In the genomic region with DNA sequence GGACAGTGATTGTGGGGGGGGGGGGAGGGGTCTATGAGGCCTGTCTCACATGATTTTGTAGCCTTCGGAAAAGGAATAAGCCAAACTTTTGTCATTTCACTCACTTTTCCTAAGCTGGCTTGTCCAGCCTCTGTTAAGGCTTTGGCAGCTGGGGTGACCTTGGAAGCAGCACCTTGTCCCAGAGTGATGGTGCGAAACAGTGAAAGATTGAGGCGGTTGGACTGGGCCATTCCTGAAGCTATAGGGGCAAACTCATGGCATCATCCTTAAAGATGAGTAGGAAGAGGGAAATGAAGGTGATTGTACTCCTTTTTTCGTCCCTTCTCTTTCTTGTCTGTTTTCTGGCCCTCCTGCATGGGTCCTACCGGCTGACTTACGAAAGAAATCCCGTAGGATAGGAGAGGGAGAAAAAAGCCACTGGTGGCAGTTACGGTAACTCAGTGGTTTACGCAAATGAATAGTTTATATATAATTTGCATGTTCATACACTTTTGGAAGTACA, we compare ENCODE assay signal across 8 mouse cellular contexts. TPM values are rescaled to one million over a fixed set of nuclear protein-coding genes. Genes with fewer than 3 reads are reported as not detected.
A peak's percentile ranks its signal among the peaks of the same experiment; 100 is the strongest.
DNase-seq lines count a peak whose midpoint lies in the region; ATAC-seq and TF ChIP-seq lines count a peak whose summit lies in the region.

No protein-coding gene starts in this region.

- no peaks in the 10 kb centered on the region for H3K27me3 ChIP-seq in embryonic facial prominence, embryonic 13.5 days
- no peaks in the 10 kb centered on the region for H3K27me3 ChIP-seq in intestine, embryonic 16.5 days (replicated peaks; ENCODE audit: control insufficient read depth, insufficient read depth, low read length)
- no peaks in the 10 kb centered on the region for H3K27me3 ChIP-seq in neural tube, embryonic 13.5 days

- H3K27ac ChIP-seq in left cerebral cortex, adult 2 months, result peak overlapping the region; percentile 69
- H3K27ac ChIP-seq in embryonic facial prominence, embryonic 13.5 days, result peak overlapping the region; percentile 48; the same call in 1 of the 2 replicates
- H3K27ac ChIP-seq in intestine, embryonic 16.5 days (ENCODE audit: low read length), result peak overlapping the region; percentile 35; the same call in 1 of the 2 replicates
- no peak overlapping the region for H3K27ac ChIP-seq in neural tube, embryonic 13.5 days (replicated peaks)

- H3K4me1 ChIP-seq in embryonic facial prominence, embryonic 13.5 days, result peaks cover 13% of the 10 kb centered on the region
- H3K4me1 ChIP-seq in intestine, embryonic 16.5 days (ENCODE audit: control insufficient read depth, insufficient read depth, low read length), result peaks cover 8% of the 10 kb centered on the region; the same call in 1 of the 2 replicates
- peaks cover 22% of the 10 kb centered on the region for H3K4me1 ChIP-seq in neural tube, embryonic 13.5 days (replicated peaks)

- H3K4me3 ChIP-seq in left cerebral cortex, adult 2 months, result peak overlapping the region; percentile 88
- H3K4me3 ChIP-seq in embryonic facial prominence, embryonic 13.5 days, result peak overlapping the region; percentile 85
- peak overlapping the region; percentile 69 for H3K4me3 ChIP-seq in intestine, embryonic 16.5 days (ENCODE audit: low read length)
- H3K4me3 ChIP-seq in neural tube, embryonic 13.5 days, result peak overlapping the region; percentile 87

- DNase-seq in left cerebral cortex, adult 2 months (ENCODE audit: extremely low spot score in 1 of 2, low spot score in 2 of 2), result no peak
- DNase-seq in left cerebral cortex, postnatal 4 days, result no peak
- DNase-seq in gastrocnemius, postnatal 14 days, result no peak
- no peak for DNase-seq in adrenal gland, postnatal 4 days (ENCODE audit: low spot score in 2 of 2)
- no peak for DNase-seq in kidney, adult 11 months

- H3K4me2 ChIP-seq in embryonic facial prominence, embryonic 13.5 days, result peak overlapping the region; percentile 80
- peak overlapping the region; percentile 64 for H3K4me2 ChIP-seq in intestine, embryonic 16.5 days (ENCODE audit: low read depth, low read length)
- H3K4me2 ChIP-seq in neural tube, embryonic 13.5 days, result peak overlapping the region; percentile 82

- peak; percentile 23; the same call in 1 of the 2 replicates for ATAC-seq in embryonic facial prominence, embryonic 13.5 days (ENCODE audit: insufficient number of reproducible peaks, insufficient read depth, low FRiP score, low TSS enrichment, low read depth)
- peak; percentile 48 for ATAC-seq in intestine, embryonic 16.5 days
- ATAC-seq in neural tube, embryonic 13.5 days (ENCODE audit: low read depth), result peak; percentile 36

- peaks cover 10% of the 10 kb centered on the region for H3K36me3 ChIP-seq in embryonic facial prominence, embryonic 13.5 days
- no peaks in the 10 kb centered on the region for H3K36me3 ChIP-seq in intestine, embryonic 16.5 days (ENCODE audit: control insufficient read depth, insufficient read depth, low read length)
- H3K36me3 ChIP-seq in neural tube, embryonic 13.5 days, result peaks cover 10% of the 10 kb centered on the region; the same call in 1 of the 2 replicates

- 18% methylated on average over 9 of the region's 9 CpGs for WGBS in embryonic facial prominence, embryonic 13.5 days
- WGBS in intestine, embryonic 16.5 days, result 16% methylated on average over 9 of the region's 9 CpGs
- WGBS in neural tube, embryonic 13.5 days, result 22% methylated on average over 9 of the region's 9 CpGs

- H3K9ac ChIP-seq in embryonic facial prominence, embryonic 13.5 days, result peak overlapping the region; percentile 94
- peak overlapping the region; percentile 63 for H3K9ac ChIP-seq in intestine, embryonic 16.5 days (ENCODE audit: low read depth, low read length)
- H3K9ac ChIP-seq in neural tube, embryonic 13.5 days, result peak overlapping the region; percentile 96

- intact Hi-C loops in left cerebral cortex, adult 2 months (cut with DNase I), result loop anchor here (1.0 to 2.0 kb wide), 2 partner anchors 20 to 23 kb away; partner anchors contain the start of gene Rfx5
- intact Hi-C loops in left cerebral cortex, postnatal 4 days (cut with DNase I), result no loop called here
- intact Hi-C loops in gastrocnemius, postnatal 14 days (cut with DNase I; ENCODE audit: low total_unique reads), result no loop called here

- H3K9me3 ChIP-seq in embryonic facial prominence, embryonic 13.5 days, result no peaks in the 10 kb centered on the region
- H3K9me3 ChIP-seq in intestine, embryonic 16.5 days (ENCODE audit: control insufficient read depth, low read length), result no peaks in the 10 kb centered on the region
- H3K9me3 ChIP-seq in neural tube, embryonic 13.5 days, result no peaks in the 10 kb centered on the region

- TF ChIP-seq CTCF in left cerebral cortex, adult 2 months (IDR thresholded peaks at IDR 0.05), result no peak

RNA-seq across cellular contexts. Expression of gene Pi4kb, which starts 0.5 kb away (rescaled TPM):
- total RNA-seq in left cerebral cortex, adult 2 months (2021), result 10 to 100 TPM; 58.0 to 58.4 TPM
- total RNA-seq in left cerebral cortex, postnatal 4 days (2021), result 10 to 100 TPM; 50.0 to 56.4 TPM
- 23.4 and 26.5 TPM in 2 replicates for polyA plus RNA-seq in embryonic facial prominence, embryonic 13.5 days (2015; fragmentation: Nextera tagmentation; extraction: Ambion mirVana)
- 21.7 and 22.9 TPM in 2 replicates for polyA plus RNA-seq in intestine, embryonic 16.5 days (2015; fragmentation: Nextera tagmentation; extraction: Ambion mirVana)
- 24.0 and 26.7 TPM in 2 replicates for polyA plus RNA-seq in neural tube, embryonic 13.5 days (2015; fragmentation: Nextera tagmentation; extraction: Ambion mirVana)
- 10 to 100 TPM; 23.5 to 24.1 TPM for total RNA-seq in gastrocnemius, postnatal 14 days (2021)
- total RNA-seq in adrenal gland, postnatal 4 days (2021), result 10 to 100 TPM; 51.8 to 56.2 TPM

RNA-seq across cellular contexts. Expression of gene Rfx5, which starts 20.2 kb away (rescaled TPM):
- 10 to 100 TPM; 23.3 to 28.2 TPM for total RNA-seq in left cerebral cortex, adult 2 months (2021)
- 10 to 100 TPM; 19.6 to 27.6 TPM for total RNA-seq in left cerebral cortex, postnatal 4 days (2021)
- 10.8 and 11.3 TPM in 2 replicates for polyA plus RNA-seq in embryonic facial prominence, embryonic 13.5 days (2015; fragmentation: Nextera tagmentation; extraction: Ambion mirVana)
- polyA plus RNA-seq in intestine, embryonic 16.5 days (2015; fragmentation: Nextera tagmentation; extraction: Ambion mirVana), result 4.3 and 5.1 TPM in 2 replicates
- 5.5 and 6.1 TPM in 2 replicates for polyA plus RNA-seq in neural tube, embryonic 13.5 days (2015; fragmentation: Nextera tagmentation; extraction: Ambion mirVana)
- 1 to 10 TPM; 5.8 to 7.2 TPM for total RNA-seq in gastrocnemius, postnatal 14 days (2021)
- 10 to 100 TPM; 35.8 to 37.6 TPM for total RNA-seq in adrenal gland, postnatal 4 days (2021)

RNA-seq across cellular contexts. Expression of gene Zfp687, which starts 41.2 kb away (rescaled TPM):
- total RNA-seq in left cerebral cortex, adult 2 months (2021), result 10 to 100 TPM; 23.1 to 25.9 TPM
- total RNA-seq in left cerebral cortex, postnatal 4 days (2021), result 10 to 100 TPM; 23.6 to 25.4 TPM
- polyA plus RNA-seq in embryonic facial prominence, embryonic 13.5 days (2015; fragmentation: Nextera tagmentation; extraction: Ambion mirVana), result 22.2 and 25.1 TPM in 2 replicates
- polyA plus RNA-seq in intestine, embryonic 16.5 days (2015; fragmentation: Nextera tagmentation; extraction: Ambion mirVana), result 16.9 and 17.6 TPM in 2 replicates
- polyA plus RNA-seq in neural tube, embryonic 13.5 days (2015; fragmentation: Nextera tagmentation; extraction: Ambion mirVana), result 20.4 and 21.5 TPM in 2 replicates
- total RNA-seq in gastrocnemius, postnatal 14 days (2021), result 10 to 100 TPM; 12.4 to 13.8 TPM
- 10 to 100 TPM; 76.5 to 81.4 TPM for total RNA-seq in adrenal gland, postnatal 4 days (2021)

RNA-seq across cellular contexts. Expression of gene Selenbp1, which starts 41.2 kb away (rescaled TPM):
- 10 to 100 TPM in 1 of 2 experiments, 1 to 10 TPM in 1; 7.9 to 10.0 TPM for total RNA-seq in left cerebral cortex, adult 2 months (2021)
- 1 to 10 TPM; 3.8 to 4.8 TPM for total RNA-seq in left cerebral cortex, postnatal 4 days (2021)
- polyA plus RNA-seq in embryonic facial prominence, embryonic 13.5 days (2015; fragmentation: Nextera tagmentation; extraction: Ambion mirVana), result 18.9 and 25.2 TPM in 2 replicates
- 157 and 167 TPM in 2 replicates for polyA plus RNA-seq in intestine, embryonic 16.5 days (2015; fragmentation: Nextera tagmentation; extraction: Ambion mirVana)
- 13.0 and 13.4 TPM in 2 replicates for polyA plus RNA-seq in neural tube, embryonic 13.5 days (2015; fragmentation: Nextera tagmentation; extraction: Ambion mirVana)
- total RNA-seq in gastrocnemius, postnatal 14 days (2021), result 1 to 10 TPM; 8.9 to 9.5 TPM
- 10 to 100 TPM; 50.8 to 55.9 TPM for total RNA-seq in adrenal gland, postnatal 4 days (2021)
